Mouse (Mus musculus) layer of hippocampus, adult 11-12 months (tissue): ENCODE results near the gene Slc46a1.
A peak's percentile ranks its signal among the peaks of the same experiment; 100 is the strongest.

ENCODE experiments used
- DNase-seq: peaks from one replicate; pipeline ENCODE4 v3.0.0; 2022; ENCODE audit warnings: low spot score

Gene Slc46a1

DNA sequence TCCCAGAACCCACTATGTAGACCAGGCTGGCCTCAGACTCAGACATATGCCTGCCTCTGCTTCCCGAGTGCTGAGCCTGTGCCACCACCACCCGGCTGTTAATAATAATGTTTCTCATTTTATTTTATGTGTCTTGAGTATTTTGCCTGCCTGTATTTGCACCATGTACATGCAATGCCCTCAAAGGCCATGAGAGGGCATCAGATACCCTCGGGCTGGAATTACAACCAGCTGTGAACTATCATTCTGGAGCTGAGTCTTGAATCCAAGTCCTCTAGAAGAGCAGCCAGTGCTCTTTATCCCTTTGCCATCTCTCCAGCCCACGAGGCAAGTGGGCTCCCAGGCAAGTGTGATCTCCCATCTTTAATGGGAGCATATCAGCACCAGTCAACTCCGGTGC lies 10.2 kb upstream of the Slc46a1 start:
- DNase-seq: peak; percentile 39

DNA sequence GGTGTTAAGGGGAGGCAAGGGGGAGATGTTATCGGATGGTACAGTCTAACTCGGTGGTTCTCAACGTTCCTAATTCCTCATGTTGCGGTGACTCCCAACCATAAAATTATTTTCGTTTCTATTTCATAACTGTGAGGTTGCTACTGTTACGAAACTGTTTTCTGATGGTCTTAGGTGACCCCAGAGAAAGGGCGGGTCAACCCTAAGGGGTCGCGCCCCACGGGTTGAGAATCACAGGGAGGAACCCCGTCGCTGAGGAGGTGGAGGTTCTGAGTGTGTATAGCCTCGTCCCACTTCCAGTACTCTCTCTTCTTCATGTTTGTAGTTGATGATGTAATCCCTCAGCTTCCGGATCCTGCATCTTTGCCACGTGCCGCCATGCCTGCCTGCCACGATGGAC lies 6.8 kb upstream of the Slc46a1 start:
- DNase-seq: no peak

DNA sequence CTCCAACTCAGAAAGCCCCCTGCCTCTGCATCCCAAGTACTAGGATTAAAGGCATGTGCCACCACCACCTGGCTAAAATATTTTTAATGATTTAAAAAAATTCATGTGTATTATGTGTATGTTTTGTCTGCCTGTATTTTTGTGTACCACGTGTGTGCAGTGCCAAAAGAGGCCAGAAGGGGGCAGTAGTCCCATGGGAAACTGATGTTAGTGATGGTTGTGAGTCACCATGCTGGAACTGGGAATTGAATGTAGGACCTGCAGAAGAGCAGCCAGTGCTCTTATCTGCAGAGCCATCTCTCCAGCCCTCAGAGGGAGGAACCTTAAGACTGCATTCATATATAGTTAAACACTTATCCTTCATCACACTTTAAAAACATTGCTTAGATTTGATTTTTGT lies 3.6 kb upstream of the Slc46a1 start:
- DNase-seq: no peak

DNA sequence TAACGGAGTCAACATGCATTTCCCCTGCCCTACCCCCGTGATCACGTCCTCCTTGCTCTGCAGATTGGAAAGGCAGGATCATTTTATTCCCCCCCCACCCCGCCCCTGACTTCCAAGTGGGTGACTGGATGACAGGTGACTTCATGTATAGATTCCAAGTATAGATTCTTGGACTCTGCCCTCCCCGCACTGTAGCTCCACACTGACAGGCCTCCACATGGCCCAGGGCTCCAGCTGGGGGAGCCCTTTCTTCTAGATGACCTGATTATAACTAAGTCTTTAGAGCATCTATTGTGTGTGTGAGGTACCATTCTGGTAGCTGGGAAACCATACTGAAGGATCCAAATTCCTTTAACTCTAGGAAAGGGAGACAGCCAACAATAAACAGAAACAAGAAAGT lies 2.8 kb upstream of the Slc46a1 start:
- no peak for DNase-seq

DNA sequence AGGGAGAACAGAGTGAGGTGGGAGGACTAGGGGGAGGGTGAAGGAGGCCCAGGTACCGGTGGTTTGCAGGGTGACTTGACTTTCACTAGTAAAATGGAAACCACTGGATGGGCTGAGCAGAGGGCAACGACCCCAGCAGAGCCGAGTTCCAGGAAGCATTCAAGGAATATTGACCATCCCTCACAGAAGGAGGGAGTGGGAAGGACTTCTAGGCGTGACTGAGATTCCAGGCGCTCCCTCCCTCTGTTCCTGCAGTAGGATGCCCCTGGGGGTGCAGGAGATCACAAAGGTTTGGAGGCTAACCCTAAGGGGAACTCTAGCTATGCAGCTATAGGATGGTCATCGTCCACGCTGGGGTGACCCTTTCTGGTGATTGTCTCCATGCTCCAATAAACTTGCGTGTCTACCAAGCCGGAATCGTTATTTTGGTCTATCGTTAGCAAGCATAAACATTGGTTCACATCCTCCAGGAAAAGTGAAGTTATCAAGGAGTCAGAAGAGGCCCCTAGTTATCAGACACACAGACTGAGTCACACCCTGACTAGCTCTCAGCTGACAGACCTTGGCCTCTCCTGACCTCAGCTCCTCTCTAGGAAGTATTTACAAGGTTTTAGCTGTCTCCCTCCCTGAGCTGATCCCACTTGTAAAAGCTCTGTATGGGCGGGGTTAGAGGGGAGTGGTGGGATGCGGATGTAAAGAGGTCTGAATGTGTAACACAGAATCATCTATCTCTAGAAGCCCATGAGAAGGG lies 2.0 kb upstream of the Slc46a1 start:
- no peak for DNase-seq

DNA sequence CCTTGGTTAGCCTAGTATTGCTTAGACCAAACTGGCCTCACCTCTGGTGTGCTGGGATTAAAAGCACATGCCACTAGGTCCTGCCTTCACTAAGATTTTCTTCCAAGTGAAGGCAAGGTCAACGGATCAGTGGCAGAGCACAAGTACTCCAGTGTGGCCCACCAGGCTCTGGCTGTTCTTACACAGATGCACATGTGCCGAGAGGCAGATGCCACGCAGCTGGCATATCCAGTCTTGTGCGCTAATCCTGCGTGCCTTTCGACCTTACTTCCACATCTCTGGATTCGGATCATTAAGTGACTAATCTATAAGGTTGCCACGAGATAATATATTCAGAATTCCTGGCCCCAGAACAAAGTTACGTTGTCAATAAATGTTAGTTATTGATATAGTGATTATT lies 381 bp upstream of the Slc46a1 start:
- DNase-seq: no peak

DNA sequence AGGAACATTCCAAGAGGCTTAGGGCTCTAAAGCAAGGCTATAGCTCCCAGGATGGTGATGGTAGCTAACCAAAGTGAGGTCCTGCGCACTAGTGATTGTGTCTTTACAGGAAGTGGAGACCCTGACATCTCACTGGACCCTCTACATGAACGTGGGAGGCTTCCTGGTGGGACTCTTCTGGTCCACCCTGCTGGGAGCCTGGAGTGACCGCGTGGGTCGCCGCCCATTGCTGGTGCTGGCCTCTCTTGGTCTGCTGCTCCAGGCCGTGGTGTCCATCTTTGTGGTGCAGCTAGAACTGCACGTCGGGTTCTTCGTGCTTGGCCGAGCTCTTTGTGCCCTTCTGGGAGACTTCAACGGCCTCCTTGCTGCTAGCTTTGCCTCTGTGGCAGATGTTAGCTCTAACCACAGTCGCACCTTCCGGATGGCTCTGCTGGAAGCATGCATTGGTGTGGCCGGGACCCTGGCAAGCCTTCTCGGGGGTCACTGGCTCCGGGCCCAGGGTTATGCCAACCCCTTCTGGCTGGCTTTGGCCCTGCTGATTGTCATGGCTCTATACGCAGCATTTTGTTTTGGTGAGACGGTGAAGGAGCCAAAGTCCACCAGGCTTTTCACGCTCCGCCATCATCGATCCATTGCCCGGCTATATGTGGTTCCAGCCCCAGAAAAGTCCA lies 880 bp downstream of the Slc46a1 start:
- no peak for DNase-seq

DNA sequence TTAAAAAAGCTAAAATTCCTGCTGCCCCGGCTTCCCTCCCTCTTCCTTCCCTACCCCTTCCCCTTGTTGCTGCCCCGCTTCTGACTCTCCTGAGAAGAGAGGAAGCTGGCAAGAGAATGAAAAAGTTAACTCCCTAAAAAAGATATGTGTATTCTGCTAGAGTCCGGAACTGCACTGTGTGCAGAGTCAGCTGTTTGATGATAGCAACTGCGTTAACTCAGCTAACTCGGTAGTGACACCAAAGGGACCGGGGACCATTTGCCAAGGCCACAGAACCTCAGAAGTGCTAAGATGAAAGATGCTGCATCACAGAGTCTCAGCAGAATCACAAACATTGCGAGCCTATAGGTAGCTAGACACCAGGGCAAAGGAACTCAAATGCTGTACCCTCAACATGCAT lies 2.0 kb downstream of the Slc46a1 start:
- no peak for DNase-seq

DNA sequence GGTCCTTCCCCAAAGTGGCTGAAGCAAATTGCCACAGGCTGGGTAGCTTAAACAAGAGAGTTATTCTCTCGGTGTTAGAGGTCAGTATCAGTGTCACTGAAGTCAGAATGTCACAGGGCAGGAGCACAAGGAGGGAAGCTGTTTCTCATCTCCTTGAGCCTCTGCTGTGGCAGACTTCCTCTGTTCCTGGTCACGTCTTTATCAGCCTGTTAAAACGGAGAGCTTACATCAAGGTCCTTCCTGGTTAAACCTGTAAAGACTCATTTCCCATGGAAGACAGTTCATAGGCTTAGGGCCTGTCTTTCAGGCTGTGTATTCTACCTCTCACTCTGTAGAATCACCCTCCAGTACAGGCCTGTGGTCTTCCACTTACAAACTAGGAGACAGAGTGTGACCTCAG lies 2.4 kb downstream of the Slc46a1 start:
- DNase-seq: no peak

DNA sequence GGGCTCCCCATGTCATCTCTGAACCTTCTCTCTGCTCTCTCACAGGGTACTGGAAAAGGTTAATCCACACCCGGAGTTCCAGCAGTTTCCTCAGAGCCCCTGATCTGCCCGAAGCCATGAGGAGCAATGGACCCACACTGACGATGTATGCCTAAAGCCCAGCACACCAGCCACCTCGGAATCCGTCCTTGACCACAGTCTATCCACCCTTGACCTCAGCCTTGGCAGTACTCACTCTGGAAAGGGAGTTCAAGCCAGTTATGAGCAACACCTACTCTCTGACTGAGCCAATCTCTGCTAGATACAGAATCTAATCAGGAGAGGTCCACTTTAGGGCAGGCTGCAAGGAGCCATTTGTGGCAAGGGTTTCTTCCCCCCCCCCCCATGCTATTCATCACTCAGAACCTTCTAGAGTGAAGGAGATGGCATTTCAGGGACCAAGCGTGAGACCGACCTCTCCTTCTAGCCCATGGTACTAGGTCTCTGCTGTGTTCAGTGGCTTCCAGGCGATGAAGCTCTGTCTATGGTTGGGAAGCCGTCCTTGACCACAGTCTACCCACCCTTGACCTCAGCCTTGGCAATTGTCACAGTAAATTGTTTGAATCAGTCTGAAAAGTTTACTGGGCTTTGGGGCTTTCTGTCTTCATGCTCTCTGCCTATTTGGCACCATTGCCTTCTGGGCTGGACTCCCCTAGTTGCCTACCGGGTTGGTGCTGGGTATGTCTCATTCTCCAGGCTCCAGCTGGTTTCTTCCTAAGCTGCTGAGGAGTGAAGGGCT lies 6.0 kb downstream of the Slc46a1 start:
- DNase-seq: no peak

DNA sequence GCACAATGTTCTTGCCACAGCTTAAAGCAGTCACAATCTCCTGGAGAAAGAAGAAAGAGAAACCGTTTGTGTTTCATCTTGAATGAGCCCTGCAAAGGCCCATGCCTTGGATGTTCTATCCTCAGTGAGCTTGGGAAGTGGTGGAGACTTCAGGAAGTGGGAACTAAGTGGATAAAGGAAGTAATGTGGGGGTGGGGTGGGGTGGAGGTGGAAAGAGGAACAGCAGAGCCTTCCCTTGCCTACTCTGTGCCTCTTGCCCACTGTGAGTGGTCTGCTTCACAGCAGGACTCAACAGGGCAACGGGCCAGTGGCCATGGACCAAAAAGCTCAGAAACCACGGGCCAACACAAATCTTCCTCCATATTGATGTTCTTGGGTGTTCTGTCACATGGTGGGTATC lies 9.8 kb downstream of the Slc46a1 start:
- DNase-seq: no peak

DNA sequence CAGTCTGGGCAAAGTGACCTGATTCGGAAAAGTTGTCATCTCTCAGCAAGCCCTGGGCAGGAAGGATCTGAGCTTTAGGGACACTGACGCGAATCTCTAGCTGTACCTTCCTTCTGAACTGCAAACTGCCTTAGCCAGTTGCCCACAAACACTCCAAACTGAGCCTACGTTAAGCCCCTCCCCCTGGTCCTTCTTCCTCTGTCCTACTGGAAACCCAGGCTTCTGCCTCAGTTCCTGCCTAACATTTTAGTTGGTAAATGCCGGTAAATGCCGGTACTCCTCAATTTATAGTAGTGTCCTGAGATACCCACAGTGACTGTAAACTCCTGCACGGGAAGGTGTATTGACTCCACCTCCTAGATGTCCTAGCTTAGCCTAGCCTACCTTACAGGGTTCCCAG lies 18.1 kb downstream of the Slc46a1 start:
- no peak for DNase-seq

DNA sequence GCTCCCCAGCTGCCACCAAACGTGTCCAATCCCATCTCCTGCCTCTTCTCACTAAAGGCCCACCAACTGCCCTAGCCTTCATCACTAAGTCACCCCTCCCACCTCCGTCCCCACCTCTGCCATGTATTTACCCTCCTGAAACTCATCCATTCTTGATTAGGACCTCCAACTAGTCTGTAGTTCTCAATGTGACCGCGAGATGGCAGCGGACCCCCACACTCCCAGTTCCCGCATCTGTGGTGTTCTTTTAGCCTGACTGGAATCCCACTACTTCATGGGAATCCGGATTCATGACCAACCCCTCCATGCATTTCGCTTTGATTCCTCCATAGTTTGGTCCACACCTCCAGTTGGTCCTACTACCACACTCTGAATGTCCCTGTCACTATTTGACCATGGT lies 22.7 kb downstream of the Slc46a1 start:
- DNase-seq: peak; percentile 82

DNA sequence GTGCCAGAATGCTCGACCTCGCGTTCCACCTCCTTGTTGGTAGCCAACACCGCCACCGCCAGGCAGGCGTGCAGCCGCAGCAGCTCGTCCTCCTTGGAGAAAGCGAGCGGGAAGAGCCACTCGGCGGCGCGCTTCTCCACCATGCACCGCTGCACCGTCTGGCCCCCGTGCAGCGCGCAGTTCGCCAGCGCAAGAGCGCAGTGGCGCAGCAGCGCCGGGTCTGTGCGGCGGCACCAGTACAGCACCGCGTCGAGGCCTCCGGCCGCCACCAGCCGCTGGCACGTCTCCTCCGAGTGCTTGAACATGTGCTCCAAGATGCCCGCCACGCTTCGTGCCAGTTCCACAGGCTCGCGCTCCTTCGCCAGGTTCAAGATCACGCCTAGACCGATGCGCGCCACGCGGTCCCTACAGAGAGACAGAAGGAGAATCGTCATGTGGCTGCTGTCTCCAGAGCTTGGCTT lies 25.3 kb downstream of the Slc46a1 start:
- DNase-seq: peak; percentile 32

DNA sequence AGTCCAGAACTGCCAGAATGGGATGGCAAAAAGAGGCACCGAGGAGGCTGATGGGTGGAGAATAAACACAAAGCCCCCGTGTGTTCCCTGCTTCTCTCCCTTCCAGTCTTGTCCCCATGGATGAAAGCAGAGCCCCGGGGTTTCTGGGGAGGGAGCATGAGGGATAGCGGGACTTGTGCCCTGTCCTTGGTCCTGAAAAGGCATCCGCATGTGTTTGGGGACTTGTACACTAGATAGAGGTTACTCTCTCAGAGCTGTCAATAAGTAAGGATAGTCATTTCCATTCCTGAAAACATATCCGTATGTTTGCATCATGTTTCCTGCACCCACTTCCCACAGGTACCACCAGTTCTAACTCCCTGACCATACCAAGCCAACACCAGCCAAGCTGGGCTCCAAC lies 30.4 kb downstream of the Slc46a1 start:
- no peak for DNase-seq

DNA sequence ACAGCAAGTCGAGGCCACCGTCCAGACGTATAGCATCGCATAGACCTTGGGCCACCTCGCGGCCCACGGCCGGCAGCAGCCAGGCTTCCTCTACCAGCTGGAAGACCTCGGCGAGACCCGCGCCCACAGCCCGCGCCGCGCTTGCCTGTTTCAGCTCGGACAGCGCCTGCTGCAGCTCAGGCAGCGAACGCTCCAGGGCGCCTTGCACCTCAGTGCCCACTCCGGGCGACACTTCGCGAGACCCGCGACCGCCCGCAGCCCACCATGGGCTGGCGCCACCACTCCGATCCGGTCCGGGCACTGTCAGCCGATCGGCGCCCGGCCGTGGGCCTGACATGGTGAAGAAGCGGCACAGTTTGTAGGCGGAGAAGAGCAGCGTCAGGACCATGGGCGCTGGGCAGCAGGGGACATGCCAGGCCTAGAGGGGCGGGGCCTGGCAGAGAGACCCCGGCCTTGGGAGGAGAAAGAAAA lies 31.6 kb downstream of the Slc46a1 start:
- peak; percentile 41 for DNase-seq

DNA sequence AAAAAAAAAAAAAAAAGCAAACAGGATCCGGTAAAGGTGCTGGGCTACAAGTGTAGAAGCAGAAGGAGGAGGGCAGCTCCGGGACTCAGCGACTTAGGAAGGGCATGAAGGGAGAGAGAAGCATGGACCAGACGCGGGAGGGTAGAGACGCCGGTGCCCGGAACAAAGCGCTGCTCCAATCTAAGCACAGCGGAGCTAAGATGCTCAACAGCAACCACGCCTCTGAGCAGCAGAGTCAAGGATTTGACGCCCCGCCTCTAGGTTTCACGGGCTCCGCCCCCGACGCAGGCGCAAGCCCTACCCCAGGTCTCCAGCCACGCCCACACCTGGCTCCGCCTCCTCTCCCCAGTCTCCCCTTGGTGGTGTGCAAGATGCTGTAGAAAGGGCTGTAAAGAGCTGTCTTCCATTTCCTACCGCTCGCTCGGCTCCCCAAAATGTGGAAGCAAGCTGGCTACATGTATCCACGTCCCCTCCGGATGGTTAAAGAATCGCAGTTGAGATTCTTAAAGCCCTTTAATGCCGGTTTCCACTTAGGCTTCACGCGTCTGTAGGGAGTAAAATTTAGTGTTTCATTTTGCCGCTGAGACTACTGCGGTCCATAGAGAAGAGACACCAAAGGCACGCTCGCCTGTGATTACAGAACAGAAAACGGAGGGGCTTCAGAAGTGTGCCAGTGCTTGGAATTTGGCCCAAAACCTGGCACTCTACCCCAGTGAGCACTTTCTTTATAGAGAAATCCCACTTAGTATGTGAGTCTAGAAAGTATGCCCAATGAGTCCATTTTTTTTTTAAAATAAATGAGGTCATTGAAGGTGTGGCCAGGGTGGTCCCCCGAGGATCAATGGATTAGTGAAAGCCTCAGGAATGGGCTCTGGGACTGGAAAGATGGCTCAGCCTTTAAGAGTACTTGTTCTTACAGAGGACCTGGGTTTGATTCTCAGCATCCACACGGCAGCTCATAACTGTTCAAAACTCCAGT lies 32.3 kb downstream of the Slc46a1 start, which contains the start of gene Sarm1:
Gene Sarm1, minus strand, starts transcription at position 211 of the 979 bp plus-strand sequence.
- DNase-seq: peak; percentile 96

DNA sequence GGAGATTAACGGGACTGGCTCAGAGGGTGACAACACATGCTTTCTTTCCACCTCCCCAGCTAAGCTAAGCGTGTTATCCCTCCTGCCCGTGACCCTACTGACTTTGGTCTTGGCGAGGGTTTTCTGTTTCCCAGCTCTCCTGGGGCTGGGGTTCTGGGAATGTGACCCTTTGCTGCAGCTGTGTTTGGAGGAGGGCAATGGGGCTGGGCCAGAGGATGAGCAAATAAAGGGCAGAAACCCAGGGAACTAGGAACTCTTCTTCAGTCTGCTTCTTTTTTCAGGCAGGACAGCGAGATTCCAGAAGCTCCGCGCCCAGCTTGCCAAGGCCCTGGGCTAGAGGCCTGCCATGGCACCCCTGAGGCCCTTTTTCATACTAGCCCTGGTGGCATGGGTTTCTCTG lies 33.5 kb downstream of the Slc46a1 start, which contains the start of gene Vtn:
Gene Vtn, plus strand, starts transcription at position 88 of the 400 bp plus-strand sequence.
- no peak for DNase-seq

DNA sequence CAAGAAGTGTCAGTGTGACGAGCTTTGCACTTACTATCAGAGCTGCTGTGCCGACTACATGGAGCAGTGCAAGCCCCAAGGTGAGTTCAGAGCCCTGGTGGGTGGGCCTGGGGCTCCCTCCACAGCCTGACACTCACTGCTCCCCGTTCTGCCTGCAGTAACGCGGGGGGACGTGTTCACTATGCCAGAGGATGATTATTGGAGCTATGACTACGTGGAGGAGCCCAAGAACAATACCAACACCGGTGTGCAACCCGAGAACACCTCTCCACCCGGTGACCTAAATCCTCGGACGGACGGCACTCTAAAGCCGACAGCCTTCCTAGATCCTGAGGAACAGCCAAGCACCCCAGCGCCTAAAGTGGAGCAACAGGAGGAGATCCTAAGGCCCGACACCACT lies 34.0 kb downstream of the Slc46a1 start:
- DNase-seq: no peak

DNA sequence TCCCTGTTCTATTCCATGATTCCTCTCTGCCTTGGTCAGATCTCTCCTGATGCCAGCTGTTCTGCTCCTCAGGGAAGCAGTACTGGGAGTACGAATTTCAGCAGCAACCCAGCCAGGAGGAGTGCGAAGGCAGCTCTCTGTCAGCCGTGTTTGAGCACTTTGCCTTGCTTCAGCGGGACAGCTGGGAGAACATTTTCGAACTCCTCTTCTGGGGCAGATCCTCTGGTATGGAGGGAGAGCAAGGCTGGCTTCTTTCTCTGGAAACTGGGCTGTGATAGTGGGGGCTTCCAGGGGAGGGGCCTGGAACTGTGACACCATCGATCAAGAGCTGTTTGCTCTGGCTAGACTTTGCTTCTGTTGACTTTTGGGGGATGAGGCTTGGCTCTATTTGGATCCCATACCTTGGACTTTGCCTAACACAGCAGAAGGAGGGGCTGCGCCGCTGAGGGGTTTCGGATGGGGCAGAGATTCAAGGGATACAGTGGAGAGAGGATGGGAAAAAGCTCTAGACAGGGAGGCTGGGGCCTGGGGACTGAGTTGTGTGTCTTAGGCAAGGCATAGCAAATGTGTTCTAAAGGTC lies 35.2 kb downstream of the Slc46a1 start:
- no peak for DNase-seq

DNA sequence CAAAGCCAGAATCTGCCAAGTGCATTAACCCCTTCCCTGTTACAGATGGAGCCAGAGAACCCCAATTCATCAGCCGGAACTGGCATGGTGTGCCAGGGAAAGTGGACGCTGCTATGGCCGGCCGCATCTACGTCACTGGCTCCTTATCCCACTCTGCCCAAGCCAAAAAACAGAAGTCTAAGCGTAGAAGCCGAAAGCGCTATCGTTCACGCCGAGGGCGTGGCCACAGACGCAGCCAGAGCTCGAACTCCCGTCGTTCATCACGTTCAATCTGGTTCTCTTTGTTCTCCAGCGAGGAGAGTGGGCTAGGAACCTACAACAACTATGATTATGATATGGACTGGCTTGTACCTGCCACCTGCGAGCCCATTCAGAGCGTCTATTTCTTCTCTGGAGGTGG lies 36.0 kb downstream of the Slc46a1 start:
- no peak for DNase-seq
